Mouse (Mus musculus) MEL (cell line): ENCODE measurements around the gene Prdx2. TPM values are rescaled to one million over a fixed set of nuclear protein-coding genes. Genes with fewer than 3 reads are reported as not detected.

Experiments used
- DNase-seq: peaks from one replicate; pipeline ENCODE4 v3.0.0; 2011; ENCODE audit warnings: low read depth, low spot score
- H3K27ac ChIP-seq: 2 replicates; pipeline ENCODE4 v1.5.1; 2012; ENCODE audit warnings: low read depth, mild to moderate bottlenecking, control low read depth, low read length, moderate library complexity; ENCODE audit not compliant: control insufficient read depth
- H3K27me3 ChIP-seq, 2 experiments: fragments of 150-350 bp in 1 of 2; sonication (generic) in 1 of 2; 2 replicates each; pipeline ENCODE4 v1.6.1; 2012; ENCODE audit warnings: low read length in 2 of 2, mild to moderate bottlenecking in 2 of 2, improper control_type of control experiment in 1 of 2, moderate library complexity in 1 of 2; ENCODE audit not compliant: insufficient read depth in 2 of 2, control insufficient read depth in 1 of 2
- H3K36me3 ChIP-seq, 2 experiments: 2 replicates each; pipeline ENCODE4 v1.6.1; 2012 to 2014; ENCODE audit warnings: low read length in 2 of 2, improper control_type of control experiment in 1 of 2, inconsistent platforms in 1 of 2, mild to moderate bottlenecking in 1 of 2; ENCODE audit not compliant: insufficient read depth in 2 of 2, control insufficient read depth in 1 of 2
- H3K4me1 ChIP-seq, 2 experiments: fragments of 150-350 bp in 1 of 2; sonication (generic) in 1 of 2; 2 replicates each; pipeline ENCODE4 v1.6.1; 2012; ENCODE audit warnings: low read length in 2 of 2, improper control_type of control experiment in 1 of 2, mild to moderate bottlenecking in 1 of 2; ENCODE audit not compliant: insufficient read depth in 2 of 2, control insufficient read depth in 1 of 2
- H3K4me3 ChIP-seq, 2 experiments: fragments of 150-350 bp in 1 of 2; sonication (generic) in 1 of 2; 2 replicates each; pipeline ENCODE4 v1.5.1; 2012; ENCODE audit warnings: low read depth in 2 of 2, low read length in 2 of 2, mild to moderate bottlenecking in 2 of 2, moderate library complexity in 2 of 2, control low read depth in 1 of 2, improper control_type of control experiment in 1 of 2; ENCODE audit not compliant: control insufficient read depth in 1 of 2, insufficient read depth in 1 of 2
- H3K79me2 ChIP-seq: 2 replicates; pipeline ENCODE4 v1.6.1; 2012; ENCODE audit warnings: mild to moderate bottlenecking, low read length, moderate library complexity; ENCODE audit not compliant: control insufficient read depth, poor library complexity, insufficient read depth
- H3K9ac ChIP-seq: 2 replicates; pipeline ENCODE4 v1.6.1; 2012; ENCODE audit warnings: low read depth, mild to moderate bottlenecking, control low read depth, low read length, moderate library complexity; ENCODE audit not compliant: control insufficient read depth, poor library complexity, severe bottlenecking
- H3K9me3 ChIP-seq: fragments of 150-350 bp; sonication (generic); replicated peaks from 2 replicates; pipeline ENCODE4 v1.6.1; 2012; ENCODE audit warnings: mild to moderate bottlenecking, low read length, improper control_type of control experiment, moderate library complexity; ENCODE audit not compliant: insufficient read depth
- E2F4 ChIP-seq: IDR thresholded peaks from 2 replicates; pipeline ENCODE4 v1.6.1; 2011; ENCODE audit warnings: low read depth, low read length, improper control_type of control experiment, borderline replicate concordance
- ETS1 ChIP-seq: IDR thresholded peaks from 2 replicates; pipeline ENCODE4 v1.6.1; 2012; ENCODE audit warnings: low read depth, mild to moderate bottlenecking, inconsistent platforms, low read length, improper control_type of control experiment, moderate library complexity
- MAFK ChIP-seq: IDR thresholded peaks from 2 replicates; pipeline ENCODE4 v1.6.1; 2011; ENCODE audit warnings: low read depth, mild to moderate bottlenecking, low read length, improper control_type of control experiment, borderline replicate concordance
- MXI1 ChIP-seq: IDR thresholded peaks from 2 replicates; pipeline ENCODE4 v1.6.1; 2011; ENCODE audit warnings: mild to moderate bottlenecking, low read depth, low read length, improper control_type of control experiment
- POLR2A ChIP-seq, 2 experiments: IDR thresholded peaks; 2 replicates each; pipeline ENCODE4 v1.6.1; 2011 to 2012; ENCODE audit warnings: low read length in 2 of 2, mild to moderate bottlenecking in 2 of 2, control low read depth in 1 of 2, improper control_type of control experiment in 1 of 2, low read depth in 1 of 2, moderate library complexity in 1 of 2; ENCODE audit not compliant: control insufficient read depth in 1 of 2, insufficient read depth in 1 of 2, poor library complexity in 1 of 2
- RAD21 ChIP-seq: IDR thresholded peaks from 2 replicates; pipeline ENCODE4 v1.6.1; 2011; ENCODE audit warnings: mild to moderate bottlenecking, low read depth, low read length, improper control_type of control experiment
- RCOR1 ChIP-seq: IDR thresholded peaks from 2 replicates; pipeline ENCODE4 v1.6.1; 2012; ENCODE audit warnings: low read depth, mild to moderate bottlenecking, inconsistent platforms, low read length, improper control_type of control experiment
- SIN3A ChIP-seq: IDR thresholded peaks from 2 replicates; pipeline ENCODE4 v1.6.1; 2012; ENCODE audit warnings: low read length, improper control_type of control experiment, inconsistent platforms
- USF1 ChIP-seq: IDR thresholded peaks from 2 replicates; pipeline ENCODE4 v1.6.1; 2014; ENCODE audit warnings: low read depth, mild to moderate bottlenecking, inconsistent platforms, low read length, improper control_type of control experiment, moderate library complexity
- ZC3H11A ChIP-seq: IDR thresholded peaks from 2 replicates; pipeline ENCODE4 v1.6.1; 2012; ENCODE audit warnings: low read depth, mild to moderate bottlenecking, inconsistent platforms, low read length, improper control_type of control experiment
- ZNF384 ChIP-seq: IDR thresholded peaks from 2 replicates; pipeline ENCODE4 v1.6.1; 2012; ENCODE audit warnings: low read depth, mild to moderate bottlenecking, inconsistent platforms, low read length, improper control_type of control experiment
- polyA plus RNA-seq, 2 experiments: library from polyadenylated mRNA; stranded (reverse) in 1 of 2; unstranded in 1 of 2; fragments of >175 nt in 1 of 2; fragments of >200 nt in 1 of 2; gene quantifications; 2 replicates each; pipeline versions ENCODE4 v1.2.1 to v1.2.4; 2012; ENCODE audit warnings: low replicate concordance in 2 of 2, low read depth in 1 of 2; ENCODE audit not compliant: insufficient read length in 2 of 2, insufficient read depth in 1 of 2, missing spikeins in 1 of 2
- total RNA-seq: library from RNA; depleted of rRNA; stranded (reverse); fragments of 300-350 nt; gene quantifications from 2 replicates; pipeline ENCODE4 v1.2.3, GENCODE M21; 2012

Gene Prdx2
- total and polyA plus RNA-seq, 3 experiments: 643 to 773 (median 679) TPM

- DNase-seq: peak; percentile 75
- H3K9ac ChIP-seq: no peak overlapping the region
- no peak overlapping the region for H3K4me3 ChIP-seq
- H3K27me3 ChIP-seq: peaks cover 0 to 4% of the 10 kb centered on the region in 2 experiments
- no peak for TF ChIP-seq RAD21
- peak; percentile 98 for TF ChIP-seq MXI1
- peak; percentile 100 for TF ChIP-seq SIN3A
- no peaks in the 10 kb centered on the region for H3K79me2 ChIP-seq
- H3K4me1 ChIP-seq: no peaks in the 10 kb centered on the region; a peak in 1 of 4 replicates
- H3K36me3 ChIP-seq: no peaks in the 10 kb centered on the region
- H3K27ac ChIP-seq: no peak overlapping the region
- no peaks in the 10 kb centered on the region for H3K9me3 ChIP-seq
Measured at GRCm38 (mm10) chr8:84947241-84947545, 22.2 kb upstream of the Prdx2 start.

DNA sequence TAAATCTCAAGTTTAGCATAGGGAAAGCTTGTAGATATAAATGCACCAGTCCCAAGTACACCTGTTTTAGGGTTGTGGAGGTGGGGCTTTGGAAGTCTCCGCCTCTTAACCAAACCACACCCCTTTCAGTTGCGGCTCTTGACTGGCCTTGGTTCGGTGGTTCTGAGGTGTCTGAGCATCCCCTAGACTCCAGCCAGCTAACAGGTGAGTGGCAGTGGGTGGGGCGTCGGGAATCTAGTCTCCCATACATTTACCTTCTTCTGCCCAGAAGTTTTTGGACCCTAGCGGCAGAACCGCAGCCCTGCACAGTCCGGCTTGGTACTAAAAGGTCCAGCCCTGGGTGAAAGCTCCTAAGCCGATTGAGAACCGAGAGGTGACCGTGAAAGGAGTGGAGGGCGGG, 19.6 kb upstream of the Prdx2 start:
- Histone ChIP-seq H3K79me2 (no peaks in the 10 kb centered on the region), H3K36me3 (no peaks in the 10 kb centered on the region), H3K4me3 (no peak overlapping the region), H3K4me1 (peaks cover 5 to 9% of the 10 kb centered on the region in 2 experiments; a peak in 2 of 4 replicates), H3K27me3 (peaks cover 0 to 4% of the 10 kb centered on the region in 2 experiments), H3K27ac (no peak overlapping the region)
- DNase-seq: no peak
- no peak for TF ChIP-seq SIN3A
- no peak for TF ChIP-seq USF1
- no peak for TF ChIP-seq POLR2A (IDR thresholded peaks at IDR 0.05; ENCODE audit: control insufficient read depth in 1 of 2, insufficient read depth in 1 of 2, low read depth in 1 of 2, low read length in 2 of 2, poor library complexity in 1 of 2)
- TF ChIP-seq RCOR1: no peak
- TF ChIP-seq, all 39 proteins: peak for 0
- Histone ChIP-seq H3K9me3 (no peaks in the 10 kb centered on the region), H3K9ac (no peak overlapping the region)

- no peak overlapping the region for H3K9ac ChIP-seq
- peak; percentile 75 for DNase-seq
- H3K27ac ChIP-seq: no peak overlapping the region
- H3K4me3 ChIP-seq: peak overlapping the region; percentile 36 to 70
- H3K27me3 ChIP-seq: no peaks in the 10 kb centered on the region
- peaks cover 5 to 9% of the 10 kb centered on the region in 2 experiments; a peak in 2 of 4 replicates for H3K4me1 ChIP-seq
- no peaks in the 10 kb centered on the region for H3K79me2 ChIP-seq
- no peaks in the 10 kb centered on the region for H3K9me3 ChIP-seq
- H3K36me3 ChIP-seq: peaks cover 0 to 3% of the 10 kb centered on the region in 2 experiments; a peak in 1 of 4 replicates
- TF ChIP-seq E2F4 (no peak), MAFK (no peak), ETS1 (no peak), USF1 (no peak), ZC3H11A (no peak), ZNF384 (no peak)
Measured at GRCm38 (mm10) chr8:84952612-84953255, 16.7 kb upstream of the Prdx2 start.
